Mouse (Mus musculus) left cerebral cortex, adult 9 months (tissue): ENCODE results near the gene Lysmd4.

Source experiments
- DNase-seq, 2 experiments: peaks; one replicate each; pipeline ENCODE4 v3.0.0; 2022; ENCODE audit warnings: low spot score in 2 of 2

The Lysmd4 gene

GRCm38 (mm10) chr7:67342067-67342625 lies 119.8 kb downstream of the Lysmd4 start:
- DNase-seq, result no peak

GRCm38 (mm10) chr7:67344443-67344842 lies 122.1 kb downstream of the Lysmd4 start:
- no peak for DNase-seq

- DNase-seq, result no peak
Observed at GRCm38 (mm10) chr7:67352989-67353388, 130.6 kb downstream of the Lysmd4 start.

GRCm38 (mm10) chr7:67353667-67354066 lies 131.3 kb downstream of the Lysmd4 start:
- DNase-seq, result no peak

- DNase-seq, result no peak
Observed at GRCm38 (mm10) chr7:67355870-67356269, 133.5 kb downstream of the Lysmd4 start.
